Mouse (Mus musculus): ENCODE results near the gene Kdm2b.

- no peak for TF ChIP-seq CTCF (IDR thresholded peaks at IDR 0.05; ENCODE audit: control insufficient read depth, insufficient read depth, insufficient replicate concordance, low read depth, low read length)
- no peak for TF ChIP-seq POLR2A (IDR thresholded peaks at IDR 0.05; ENCODE audit: control insufficient read depth, low read depth, low read length)
Observed at GRCm38 (mm10) chr5:122888612-122889214, 100.9 kb downstream of the Kdm2b start.
